ENCODE assay signal across 9 mouse cellular contexts in genomic region chrX:155214291-155215136, GRCm38 (mm10). TPM values are rescaled to one million over a fixed set of nuclear protein-coding genes. Genes with fewer than 3 reads are reported as not detected.
A peak's percentile ranks its signal among the peaks of the same experiment; 100 is the strongest.
DNase-seq lines count a peak whose midpoint lies in the region; ATAC-seq and TF ChIP-seq lines count a peak whose summit lies in the region.
"Had no signal": no experiment of that assay in that cellular context is flagged by ENCODE, and none has a peak within 500 bp of the region (broad histone marks: within the 10 kb centered on the region; RNA-seq: fewer than 3 reads in every experiment).

No protein-coding gene starts in this region.

- no peaks in the 10 kb centered on the region for H3K4me1 ChIP-seq in kidney, embryonic 15.5 days
- H3K4me1 ChIP-seq in E14TG2a.4 (replicated peaks; ENCODE audit: low read depth, low read length), result peaks cover 4% of the 10 kb centered on the region; the same call in 1 of the 2 replicates
- H3K4me1 ChIP-seq in embryonic fibroblast, embryonic 13.5 days (ENCODE audit: control insufficient read depth, insufficient read depth, low read length), result peaks cover 2% of the 10 kb centered on the region; the same call in 1 of the 2 replicates
- 0 out of 2 replicates have a peak, but pooled peaks cover 2% of the 10 kb centered on the region for H3K4me1 ChIP-seq in midbrain, embryonic 15.5 days

- no peaks in the 10 kb centered on the region for H3K27me3 ChIP-seq in kidney, embryonic 15.5 days
- H3K27me3 ChIP-seq in E14TG2a.4 (ENCODE audit: insufficient read depth, low read length), result no peaks in the 10 kb centered on the region
- no peaks in the 10 kb centered on the region for H3K27me3 ChIP-seq in midbrain, embryonic 15.5 days (replicated peaks)
- H3K27me3 ChIP-seq: midbrain, embryonic 13.5 days had no signal

- 80% methylated on average over 5 of the region's 5 CpGs for WGBS in kidney, embryonic 15.5 days
- 94% methylated on average over 5 of the region's 5 CpGs for WGBS in midbrain, embryonic 15.5 days

- 0 out of 2 replicates have a peak overlapping the region, but pooled peaks have one; percentile 12 for H3K4me2 ChIP-seq in kidney, embryonic 15.5 days
- no peak overlapping the region for H3K4me2 ChIP-seq in midbrain, embryonic 15.5 days

- peak overlapping the region; percentile 46 for H3K4me3 ChIP-seq in kidney, embryonic 15.5 days (replicated peaks)
- peak overlapping the region; percentile 82; the same call in 1 of the 2 replicates for H3K4me3 ChIP-seq in E14TG2a.4 (replicated peaks; ENCODE audit: low read length)
- peak overlapping the region; percentile 69 for H3K4me3 ChIP-seq in embryonic fibroblast, embryonic 13.5 days (ENCODE audit: insufficient read depth, low read length)
- H3K4me3 ChIP-seq in midbrain, embryonic 15.5 days, result no peak overlapping the region

- TF ChIP-seq POLR2A in embryonic fibroblast, embryonic 13.5 days (IDR thresholded peaks at IDR 0.05; ENCODE audit: low read depth, low read length), result no peak

- TF ChIP-seq CTCF in E14TG2a.4 (conservative IDR thresholded peaks at IDR 0.05; ENCODE audit: low read length), result no peak
- no peak for TF ChIP-seq CTCF in embryonic fibroblast, embryonic 13.5 days (IDR thresholded peaks at IDR 0.05; ENCODE audit: borderline replicate concordance, insufficient read depth, low read length)

- H3K36me3 ChIP-seq in kidney, embryonic 15.5 days, result no peaks in the 10 kb centered on the region
- peaks cover 16% of the 10 kb centered on the region for H3K36me3 ChIP-seq in E14TG2a.4 (ENCODE audit: insufficient read depth, low read length)
- no peaks in the 10 kb centered on the region for H3K36me3 ChIP-seq in midbrain, embryonic 15.5 days (replicated peaks)
- H3K36me3 ChIP-seq: midbrain, embryonic 13.5 days had no signal

- no peaks in the 10 kb centered on the region for H3K9me3 ChIP-seq in kidney, embryonic 15.5 days (replicated peaks)
- H3K9me3 ChIP-seq in E14TG2a.4 (ENCODE audit: low read length), result no peaks in the 10 kb centered on the region
- H3K9me3 ChIP-seq in midbrain, embryonic 15.5 days, result no peaks in the 10 kb centered on the region
- H3K9me3 ChIP-seq: midbrain, embryonic 13.5 days had no signal

- H3K9ac ChIP-seq in kidney, embryonic 15.5 days, result no peak overlapping the region
- no peak overlapping the region for H3K9ac ChIP-seq in midbrain, embryonic 15.5 days

- H3K27ac ChIP-seq in kidney, embryonic 15.5 days, result no peak overlapping the region
- no peak overlapping the region for H3K27ac ChIP-seq in embryonic fibroblast, embryonic 13.5 days (ENCODE audit: insufficient read depth, low read length)
- no peak overlapping the region for H3K27ac ChIP-seq in midbrain, embryonic 15.5 days
- H3K27ac ChIP-seq: midbrain, embryonic 13.5 days had no signal

- DNase-seq in kidney, adult 8-10 months, result no peak
- DNase-seq in lung, postnatal 25 days (ENCODE audit: low spot score), result peak; percentile 50
- no peak for DNase-seq in ovary, postnatal 36 days (ENCODE audit: low spot score)
- no peak for DNase-seq in spleen, adult 12 weeks (ENCODE audit: low spot score)

- ATAC-seq in kidney, embryonic 15.5 days (replicated peaks; ENCODE audit: low FRiP score), result no peak
- ATAC-seq in midbrain, embryonic 15.5 days (replicated peaks), result no peak

RNA-seq across cellular contexts. Expression of gene Sat1, which starts 1.7 kb away (rescaled TPM):
- 176 and 179 TPM in 2 replicates for polyA plus RNA-seq in kidney, embryonic 15.5 days (2015; fragmentation: Nextera tagmentation; extraction: Ambion mirVana)
- polyA plus RNA-seq in embryonic fibroblast, embryonic 13.5 days (2011; ENCODE audit: insufficient read length, low read depth, missing spikeins), result 113 and 160 TPM in 2 replicates
- polyA plus RNA-seq in midbrain, embryonic 15.5 days (2015; fragmentation: Nextera tagmentation; extraction: Ambion mirVana), result 71.5 and 74.2 TPM in 2 replicates

RNA-seq across cellular contexts. Expression of gene Acot9, which starts 47.7 kb away (rescaled TPM):
- polyA plus RNA-seq in kidney, embryonic 15.5 days (2015; fragmentation: Nextera tagmentation; extraction: Ambion mirVana), result 36.0 and 36.7 TPM in 2 replicates
- polyA plus RNA-seq in embryonic fibroblast, embryonic 13.5 days (2011; ENCODE audit: insufficient read length, low read depth, missing spikeins), result 75.8 and 90.0 TPM in 2 replicates
- 42.2 and 42.5 TPM in 2 replicates for polyA plus RNA-seq in midbrain, embryonic 15.5 days (2015; fragmentation: Nextera tagmentation; extraction: Ambion mirVana)
